Mouse (Mus musculus): ENCODE measurements around the gene 0610009B22Rik.
"Not testable (repeated sequence)": the region's sequence is repeated elsewhere in the genome, so short reads cannot be mapped to it uniquely, and the experiment has no call there.

Gene 0610009B22Rik

DNA sequence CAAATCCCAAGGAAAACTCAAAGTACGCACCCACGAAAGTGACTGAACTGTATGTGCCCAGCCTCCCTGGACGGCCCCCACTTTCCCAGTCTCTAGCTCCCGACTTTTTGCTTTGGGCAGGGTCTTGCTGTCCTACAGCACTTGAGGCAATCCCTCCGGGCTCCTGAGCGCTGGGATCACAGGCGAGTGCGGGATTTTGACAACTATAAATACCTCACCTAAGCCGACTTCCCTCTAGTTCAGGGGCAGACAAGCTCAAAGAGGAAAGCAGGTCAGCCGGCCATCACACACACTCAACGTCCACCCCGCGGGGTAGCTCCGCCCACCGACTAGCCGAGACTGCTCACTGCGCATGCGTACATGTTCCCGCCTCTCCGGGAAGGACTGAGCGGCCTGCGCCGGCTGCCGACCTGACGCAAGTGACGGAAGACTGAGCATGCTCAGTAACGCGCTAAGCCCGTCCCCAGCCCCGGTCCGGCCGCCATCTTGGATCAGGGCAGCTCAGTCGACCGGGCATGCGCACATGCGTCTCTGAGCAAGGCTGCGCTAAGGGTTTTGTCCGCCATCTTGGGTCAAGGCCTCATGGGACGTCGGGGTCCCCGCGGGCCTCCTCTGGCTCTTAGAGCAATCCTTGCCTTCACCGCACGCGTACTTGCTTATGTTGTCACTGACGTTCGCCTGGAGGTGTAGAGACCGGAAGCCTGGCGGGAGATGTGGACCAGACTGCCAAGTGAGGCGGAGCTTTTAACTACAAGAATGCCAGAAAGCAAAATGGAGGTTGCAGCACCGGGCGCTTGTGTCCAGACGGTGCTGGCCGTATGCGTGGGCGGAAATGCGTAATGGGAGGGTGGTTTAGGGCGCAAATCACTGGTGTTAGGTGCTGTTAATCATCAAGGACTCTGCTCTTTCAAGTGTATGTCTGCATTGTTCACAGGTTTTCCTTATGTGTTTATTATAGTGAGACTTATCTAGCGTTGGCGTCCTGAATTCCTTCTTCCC lies at the start of gene 0610009B22Rik:
Gene 0610009B22Rik (minus strand): TSS at position 545 of the 999 bp plus-strand sequence.
- peak; percentile 99 to 100 for DNase-seq (ENCODE audit: low spot score in 2 of 2)

GRCm38 (mm10) chr11:51734218-51734617 lies 45.5 kb upstream of the 0610009B22Rik start:
- DNase-seq (ENCODE audit: low spot score in 2 of 2) = not testable (repeated sequence)

GRCm38 (mm10) chr11:51732883-51733282 lies 44.2 kb upstream of the 0610009B22Rik start:
- DNase-seq (ENCODE audit: low spot score in 2 of 2) = no peak

GRCm38 (mm10) chr11:51721066-51721465 lies 32.4 kb upstream of the 0610009B22Rik start:
- no peak for DNase-seq (ENCODE audit: low spot score in 2 of 2)

GRCm38 (mm10) chr11:51707080-51707479 lies 18.4 kb upstream of the 0610009B22Rik start:
- no peak for DNase-seq (ENCODE audit: low spot score in 2 of 2)

- no peak for DNase-seq (ENCODE audit: low spot score in 2 of 2)
These were observed 17.8 kb upstream of the 0610009B22Rik start for GRCm38 (mm10) chr11:51706451-51706850.

- DNase-seq (ENCODE audit: low spot score in 2 of 2) = peak in 1 of 2 experiments; percentile 38
These were observed 14.8 kb upstream of the 0610009B22Rik start for GRCm38 (mm10) chr11:51703379-51703998.

DNA sequence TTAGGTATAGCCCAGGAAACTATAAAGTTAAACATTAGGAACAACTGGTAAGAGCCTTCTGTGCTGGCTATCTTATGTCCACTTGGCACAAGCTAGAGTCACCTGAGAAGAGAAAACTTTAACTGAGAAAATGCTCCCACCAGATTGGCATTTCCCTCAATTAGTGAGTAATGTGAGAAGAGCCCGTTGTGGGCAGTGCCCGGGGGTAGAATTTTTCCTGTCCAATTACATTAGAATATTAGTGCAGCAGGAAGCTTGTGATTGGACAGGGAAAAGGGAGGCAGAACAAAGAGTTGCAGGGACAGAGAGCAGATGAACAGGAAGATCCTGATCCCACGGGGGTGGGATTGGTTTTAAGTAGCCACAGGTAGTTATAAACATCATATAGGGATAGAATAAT lies 14.2 kb upstream of the 0610009B22Rik start:
- no peak for DNase-seq (ENCODE audit: low spot score in 2 of 2)

- no peak for DNase-seq (ENCODE audit: low spot score in 2 of 2)
These were observed 6.3 kb upstream of the 0610009B22Rik start for GRCm38 (mm10) chr11:51694984-51695383.

- not testable (repeated sequence) for DNase-seq (ENCODE audit: low spot score in 2 of 2)
These were observed 1.9 kb upstream of the 0610009B22Rik start for GRCm38 (mm10) chr11:51690597-51690996.

GRCm38 (mm10) chr11:51689343-51689742 lies 669 bp upstream of the 0610009B22Rik start:
- no peak for DNase-seq (ENCODE audit: low spot score in 2 of 2)

- no peak for DNase-seq (ENCODE audit: low spot score in 2 of 2)
These were observed 6.7 kb downstream of the 0610009B22Rik start for GRCm38 (mm10) chr11:51681976-51682374.

DNA sequence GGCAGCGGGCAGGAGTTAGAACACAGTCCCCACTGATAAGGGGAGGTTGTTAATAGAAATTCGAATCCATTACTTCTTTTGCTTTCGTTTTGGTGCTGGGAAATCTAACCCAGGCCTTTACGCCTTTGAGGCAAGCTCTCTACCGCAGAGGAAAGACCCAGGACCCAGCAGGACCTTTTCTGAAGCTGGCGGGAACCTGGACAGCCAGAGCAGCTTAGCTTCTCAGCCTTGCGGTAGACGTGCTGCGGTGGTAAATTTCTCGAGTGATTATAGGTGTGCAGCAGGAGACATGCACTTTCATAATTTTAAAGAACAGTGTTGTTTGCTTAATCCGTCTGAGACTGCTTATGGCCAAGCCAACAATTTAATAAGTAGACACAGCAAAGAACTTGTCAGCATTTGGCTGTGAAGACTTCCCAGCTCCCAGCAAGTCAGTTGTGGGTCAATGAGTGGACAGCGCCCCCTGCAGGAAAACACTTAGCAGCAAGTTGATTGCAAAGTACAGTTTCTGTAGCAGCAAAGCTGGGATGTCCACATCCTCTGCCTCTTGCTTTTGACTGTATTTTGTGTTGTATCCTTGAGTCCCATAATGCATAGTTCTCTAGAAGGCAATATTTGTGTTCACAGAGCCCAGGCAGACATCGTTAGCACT lies 7.2 kb downstream of the 0610009B22Rik start:
- peak; percentile 73 to 85 for DNase-seq (ENCODE audit: low spot score in 2 of 2)

- no peak for DNase-seq (ENCODE audit: low spot score in 2 of 2)
These were observed 9.2 kb downstream of the 0610009B22Rik start for GRCm38 (mm10) chr11:51679466-51679865.

- DNase-seq (ENCODE audit: low spot score in 2 of 2) = no peak
These were observed 10.8 kb downstream of the 0610009B22Rik start for GRCm38 (mm10) chr11:51677737-51678418.

DNA sequence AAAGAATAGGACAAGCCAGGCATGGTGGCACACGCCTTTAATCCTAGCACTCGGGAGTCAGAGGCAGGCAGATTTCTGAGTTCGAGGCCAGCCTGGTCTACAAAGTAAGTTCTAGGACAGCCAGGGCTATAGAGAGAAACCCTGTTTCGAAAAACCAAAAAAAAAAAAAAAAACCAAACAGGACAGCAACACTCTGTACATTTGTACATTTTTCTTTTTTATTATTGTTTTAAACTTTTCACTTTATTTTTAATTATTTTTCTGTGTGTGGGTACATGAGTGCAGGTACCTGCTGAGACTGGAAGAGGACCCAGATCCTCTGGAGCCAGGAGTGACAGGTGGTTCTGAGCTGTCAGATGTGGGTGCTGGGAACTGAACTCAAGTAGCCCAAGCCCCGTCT lies 13.3 kb downstream of the 0610009B22Rik start:
- DNase-seq (ENCODE audit: low spot score in 2 of 2) = no peak

- no peak for DNase-seq (ENCODE audit: low spot score in 2 of 2)
These were observed 15.4 kb downstream of the 0610009B22Rik start for GRCm38 (mm10) chr11:51673291-51673690.

- no peak for DNase-seq (ENCODE audit: low spot score in 2 of 2)
These were observed 17.3 kb downstream of the 0610009B22Rik start for GRCm38 (mm10) chr11:51671376-51671775.

GRCm38 (mm10) chr11:51670846-51671245 lies 17.8 kb downstream of the 0610009B22Rik start:
- DNase-seq (ENCODE audit: low spot score in 2 of 2) = no peak

GRCm38 (mm10) chr11:51664747-51665146 lies 23.9 kb downstream of the 0610009B22Rik start:
- DNase-seq (ENCODE audit: low spot score in 2 of 2) = not testable (repeated sequence)

- no peak for DNase-seq (ENCODE audit: low spot score in 2 of 2)
These were observed 26.0 kb downstream of the 0610009B22Rik start for GRCm38 (mm10) chr11:51662632-51663031.
